Mouse (Mus musculus) ES-E14 (cell line): Measurements from ENCODE around the gene Wfdc15a.

ENCODE experiments used
- CHD2 ChIP-seq: IDR thresholded peaks from 2 replicates; pipeline ENCODE4 v1.6.1; 2014; ENCODE audit warnings: mild to moderate bottlenecking, low read depth, low read length, inconsistent platforms
- HCFC1 ChIP-seq: IDR thresholded peaks from 2 replicates; pipeline ENCODE4 v1.6.1; 2012; ENCODE audit warnings: low read length, inconsistent platforms, borderline replicate concordance; ENCODE audit not compliant: insufficient read depth
- MAFK ChIP-seq: IDR thresholded peaks from 2 replicates; pipeline ENCODE4 v1.6.1; 2014; ENCODE audit warnings: mild to moderate bottlenecking, low read depth, low read length, inconsistent platforms; ENCODE audit not compliant: insufficient read depth

GRCm38 (mm10) chr2:164158838-164159237 lies 41.1 kb downstream of the Wfdc15a start:
- TF ChIP-seq MAFK (no peak), CHD2 (no peak), HCFC1 (no peak)
